Mouse (Mus musculus): ENCODE measurements around the gene Gnaz.

The Gnaz gene

DNA sequence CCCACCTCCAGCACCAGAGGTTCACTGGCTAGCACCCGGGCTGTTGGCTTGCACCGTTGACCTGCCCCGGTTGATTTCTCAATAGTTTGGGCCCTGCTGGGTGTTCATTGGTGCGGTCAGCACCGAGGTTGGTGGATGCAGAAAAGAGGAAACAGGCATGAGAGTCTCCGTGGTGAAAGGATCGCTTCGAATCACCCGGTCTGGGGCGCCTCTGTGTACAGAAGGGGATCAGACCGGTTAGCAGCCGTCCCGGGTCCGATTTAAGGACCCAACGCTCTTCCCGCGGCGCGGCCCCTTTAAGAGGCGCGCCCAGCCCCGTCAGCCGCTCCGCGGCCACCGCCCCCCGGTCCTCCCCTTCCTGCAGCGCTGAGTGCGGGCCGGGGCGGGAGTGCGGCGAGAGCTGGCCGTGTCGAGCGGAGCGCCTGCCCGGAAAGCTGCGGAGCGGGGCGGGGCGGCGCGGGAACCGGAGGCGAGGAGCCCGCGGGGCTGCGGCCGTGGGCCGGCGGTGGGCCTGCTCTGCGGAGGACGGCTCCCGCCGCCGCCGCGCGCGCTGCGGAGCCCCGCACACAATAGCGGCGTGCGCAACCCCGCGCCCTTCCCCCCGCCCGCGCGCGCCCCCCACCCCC is 93.4 kb downstream of the Gnaz start, which contains the start of gene Bcr:
Bcr (plus strand) TSS at position 376 of the 626 bp plus-strand sequence.
- in situ Hi-C loops (cut with MboI, MseI) = loop anchor here (5.0 kb wide), 2 partner anchors 42 to 422 kb away; no protein-coding TSS in a partner anchor

DNA sequence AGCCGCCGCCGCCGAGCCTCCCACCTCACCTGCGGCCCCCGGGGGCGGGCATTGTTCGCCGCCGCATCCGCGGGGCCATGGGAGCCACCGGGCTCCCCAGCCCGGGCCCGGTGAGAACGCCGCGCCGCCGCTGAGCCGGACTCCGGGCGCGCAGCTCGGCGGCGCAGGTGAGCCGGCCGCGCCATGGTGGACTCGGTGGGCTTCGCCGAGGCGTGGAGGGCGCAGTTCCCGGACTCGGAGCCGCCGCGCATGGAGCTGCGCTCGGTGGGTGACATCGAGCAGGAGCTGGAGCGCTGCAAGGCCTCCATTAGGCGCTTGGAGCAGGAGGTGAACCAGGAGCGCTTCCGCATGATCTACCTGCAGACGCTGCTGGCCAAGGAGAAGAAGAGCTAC is 93.9 kb downstream of the Gnaz start:
- in situ Hi-C loops (cut with MboI, MseI) = loop anchor here (5.0 kb wide), 2 partner anchors 41 to 421 kb away; no protein-coding TSS in a partner anchor

DNA sequence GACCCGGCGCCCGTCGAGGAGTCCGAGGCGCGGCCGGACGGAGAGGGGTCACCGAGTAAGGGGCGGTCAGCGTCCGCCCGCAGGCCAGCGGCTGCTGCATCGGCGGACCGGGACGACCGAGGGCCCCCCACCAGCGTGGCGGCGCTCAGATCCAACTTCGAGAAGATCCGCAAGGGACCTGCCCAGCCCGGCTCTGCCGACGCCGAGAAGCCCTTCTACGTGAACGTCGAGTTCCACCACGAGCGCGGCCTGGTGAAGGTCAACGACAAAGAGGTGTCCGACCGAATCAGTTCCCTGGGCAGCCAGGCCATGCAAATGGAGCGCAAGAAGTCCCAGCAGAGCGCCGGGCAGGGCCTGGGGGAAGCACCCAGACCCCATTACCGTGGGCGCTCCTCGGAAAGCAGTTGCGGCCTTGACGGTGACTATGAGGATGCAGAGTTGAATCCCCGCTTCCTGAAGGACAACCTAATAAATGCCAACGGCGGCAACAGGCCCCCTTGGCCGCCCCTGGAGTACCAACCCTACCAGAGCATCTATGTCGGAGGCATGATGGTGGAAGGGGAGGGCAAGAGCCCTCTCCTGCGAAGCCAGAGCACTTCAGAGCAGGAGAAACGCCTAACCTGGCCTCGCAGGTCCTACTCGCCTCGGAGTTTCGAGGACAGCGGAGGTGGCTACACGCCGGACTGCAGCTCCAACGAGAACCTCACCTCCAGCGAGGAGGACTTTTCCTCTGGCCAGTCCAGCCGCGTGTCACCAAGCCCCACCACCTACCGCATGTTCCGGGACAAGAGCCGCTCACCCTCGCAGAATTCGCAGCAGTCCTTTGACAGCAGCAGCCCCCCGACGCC is 94.6 kb downstream of the Gnaz start:
- in situ Hi-C loops (cut with MboI, MseI) = loop anchor here (5.0 kb wide), 2 partner anchors 41 to 421 kb away; no protein-coding TSS in a partner anchor

DNA sequence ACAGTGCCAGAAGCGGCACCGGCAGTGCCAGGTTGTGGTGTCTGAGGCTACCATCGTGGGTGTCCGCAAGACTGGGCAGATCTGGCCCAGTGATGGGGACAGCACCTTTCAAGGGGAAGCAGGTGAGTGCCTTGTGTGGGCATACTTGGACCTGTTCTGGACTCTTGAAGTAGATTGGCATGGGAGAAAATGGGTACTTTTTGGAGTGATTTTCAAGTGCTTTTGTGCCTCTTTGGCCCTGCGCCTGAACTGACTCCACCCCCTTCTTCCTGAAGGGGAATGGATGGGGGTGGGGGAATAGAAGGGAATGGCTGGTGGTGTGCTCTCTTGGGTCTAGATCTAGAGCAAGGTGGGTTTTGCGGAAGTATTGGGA is 95.2 kb downstream of the Gnaz start:
- in situ Hi-C loops (cut with MboI, MseI) = loop anchor here (5.0 kb wide), 2 partner anchors 40 to 420 kb away; no protein-coding TSS in a partner anchor

DNA sequence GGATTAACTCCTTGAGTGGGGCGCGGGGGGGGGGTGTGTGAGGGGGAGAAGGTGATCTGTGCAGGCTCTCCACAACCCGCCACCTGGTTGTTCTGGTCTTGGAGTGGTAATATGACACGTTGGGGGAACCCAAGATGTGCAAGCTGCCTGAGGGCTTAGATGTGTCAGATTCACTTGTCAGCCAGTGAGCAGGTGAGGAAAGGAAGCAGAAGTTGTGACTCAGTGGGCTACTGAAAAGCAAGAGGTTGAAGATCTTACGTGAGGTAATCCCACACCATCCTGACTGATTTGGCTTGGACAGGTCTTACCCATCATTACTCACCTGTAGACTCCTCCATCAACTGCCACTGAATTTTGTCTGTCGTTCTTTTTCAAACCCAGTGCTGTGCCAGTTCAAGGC is 95.6 kb downstream of the Gnaz start:
- in situ Hi-C loops (cut with MboI, MseI) = loop anchor here (5.0 kb wide), 2 partner anchors 40 to 420 kb away; no protein-coding TSS in a partner anchor

DNA sequence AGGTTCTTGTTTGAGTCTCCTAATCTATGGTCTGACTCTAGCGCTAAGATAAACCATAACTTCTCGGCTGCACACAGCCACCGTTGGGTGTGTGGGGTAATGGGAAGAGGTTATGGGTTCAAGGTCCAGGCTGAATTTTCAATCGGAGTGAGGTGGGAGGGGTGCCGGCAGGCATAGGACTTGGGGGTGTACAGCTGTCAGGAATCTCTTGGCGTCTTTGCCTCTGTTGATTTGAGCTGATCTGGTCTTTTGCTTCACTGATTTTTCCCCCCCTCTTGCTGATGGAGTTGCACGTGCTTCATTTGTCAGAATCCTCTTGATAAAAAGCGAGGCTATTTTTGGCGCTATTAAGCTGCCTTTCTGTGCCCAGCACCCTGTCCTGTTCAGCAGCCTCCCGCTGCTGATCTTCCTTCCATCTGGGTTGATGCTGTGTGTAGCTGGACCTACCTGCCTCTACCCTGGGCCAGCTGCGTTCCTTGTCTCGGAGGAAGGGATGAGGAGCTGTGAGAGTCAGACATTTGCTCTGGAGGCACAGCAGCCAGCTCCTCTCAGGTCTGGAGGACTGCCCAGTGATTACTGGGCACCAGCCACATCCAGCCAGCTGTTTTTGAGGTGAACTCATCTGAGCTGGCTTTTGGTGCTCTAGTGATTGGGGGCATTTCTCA is 96.5 kb downstream of the Gnaz start:
- in situ Hi-C loops (cut with MboI, MseI) = loop anchor here (5.0 kb wide), 2 partner anchors 39 to 419 kb away; no protein-coding TSS in a partner anchor

DNA sequence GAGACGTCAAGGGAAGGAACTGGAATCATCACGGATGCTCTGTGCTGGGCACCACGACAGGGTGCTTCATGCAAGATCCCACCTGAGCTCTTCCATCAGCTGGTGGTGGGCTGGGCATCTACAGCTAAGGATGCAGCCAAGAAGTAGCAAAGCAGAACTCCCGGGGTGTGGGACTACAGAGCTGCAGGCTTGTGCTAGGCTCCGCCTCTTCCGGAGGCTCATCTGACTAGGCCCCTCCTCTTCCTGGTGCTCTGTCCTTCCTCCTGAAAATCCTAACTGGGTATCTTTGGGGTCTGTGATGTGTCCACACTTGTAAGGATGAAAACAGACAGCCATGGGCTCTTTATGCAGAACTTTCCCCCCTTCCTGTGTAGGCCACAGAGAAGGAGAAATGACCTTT is 98.7 kb downstream of the Gnaz start:
- in situ Hi-C loops (cut with MboI, MseI) = no loop called here
